Mouse (Mus musculus) bone marrow macrophage, adult 2 months (primary cell): ENCODE measurements at regions not wholly inside any gene's neighbourhood (a gene's known extent, or its start where the extent isn't known, plus 50 kb on each side); places are given as distances from the start of the nearest gene placed in this dataset.

ENCODE experiments used
- H3K27ac ChIP-seq: 2 replicates; pipeline ENCODE4 v1.5.1; 2012; ENCODE audit warnings: low read depth, low read length; ENCODE audit not compliant: insufficient read depth
- H3K4me1 ChIP-seq: 2 replicates; pipeline ENCODE4 v1.6.1; 2012; ENCODE audit warnings: low read length; ENCODE audit not compliant: control insufficient read depth, insufficient read depth
- H3K4me3 ChIP-seq: 2 replicates; pipeline ENCODE4 v1.5.1; 2012; ENCODE audit warnings: mild to moderate bottlenecking, low read length, moderate library complexity; ENCODE audit not compliant: insufficient read depth
- CTCF ChIP-seq: IDR thresholded peaks from 2 replicates; pipeline ENCODE4 v1.5.1; 2012; ENCODE audit warnings: low read depth, mild to moderate bottlenecking, low read length, moderate library complexity
- POLR2A ChIP-seq: IDR thresholded peaks from 2 replicates; pipeline ENCODE4 v1.6.1; 2012; ENCODE audit warnings: mild to moderate bottlenecking, low read depth, low read length, borderline replicate concordance

DNA sequence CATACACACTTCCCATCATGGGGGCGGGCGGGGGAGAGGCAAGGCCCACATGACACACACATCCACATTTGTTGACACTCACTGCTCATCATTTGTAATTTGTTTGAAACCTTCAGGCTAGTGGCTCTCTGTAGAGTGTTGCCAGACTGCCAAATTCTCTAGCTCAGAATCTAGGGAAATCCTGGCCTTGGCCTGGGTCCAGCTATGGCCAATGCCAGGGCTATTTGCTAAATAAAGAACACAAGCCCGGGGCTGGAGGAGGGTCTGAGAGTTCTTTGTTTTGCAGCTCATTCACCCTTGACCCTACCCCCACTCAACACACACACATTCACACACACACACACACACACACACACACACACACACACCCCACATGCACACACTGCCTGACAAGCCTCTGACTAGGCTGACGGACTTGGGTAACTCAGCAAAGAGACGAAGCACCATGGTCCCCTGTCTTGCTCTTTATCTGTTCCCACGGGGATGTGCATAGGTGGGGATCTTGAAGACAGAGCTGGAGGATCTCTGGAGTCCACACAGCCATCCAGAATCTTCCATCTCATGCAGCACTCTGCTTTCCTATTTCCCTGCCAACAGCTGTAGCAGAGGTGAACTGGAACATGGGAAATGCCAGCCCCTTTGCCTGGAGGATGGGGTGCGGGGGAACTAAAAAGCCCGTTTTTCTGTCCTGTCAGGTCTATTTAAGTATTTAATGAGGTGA, 107.1 kb upstream of the Cadm1 start:
- Histone ChIP-seq H3K4me1 (no peaks in the 10 kb centered on the region), H3K4me3 (no peak overlapping the region), H3K27ac (no peak overlapping the region)
- TF ChIP-seq CTCF (no peak), POLR2A (no peak)

DNA sequence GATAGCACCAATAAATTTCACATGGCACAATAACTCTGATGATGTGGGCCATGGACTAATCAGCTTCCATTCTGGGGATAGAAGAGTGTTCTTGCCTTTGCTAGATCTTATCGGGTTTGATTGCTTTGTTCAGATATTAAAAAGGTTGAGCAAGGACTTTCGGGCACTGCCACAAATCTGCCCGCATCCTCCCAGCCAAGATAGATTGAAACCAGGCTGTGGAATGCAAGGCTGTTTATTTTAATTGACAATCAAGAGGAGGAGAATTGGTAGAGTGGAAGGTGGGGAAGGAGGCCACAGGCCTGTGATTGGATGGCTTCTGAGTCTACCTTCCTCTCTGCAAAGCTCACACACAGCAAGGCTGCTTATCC, 106.5 kb upstream of the Cadm1 start:
- no peak for TF ChIP-seq POLR2A
- no peak for TF ChIP-seq CTCF
- Histone ChIP-seq H3K4me1 (no peaks in the 10 kb centered on the region), H3K4me3 (no peak overlapping the region), H3K27ac (no peak overlapping the region)

DNA sequence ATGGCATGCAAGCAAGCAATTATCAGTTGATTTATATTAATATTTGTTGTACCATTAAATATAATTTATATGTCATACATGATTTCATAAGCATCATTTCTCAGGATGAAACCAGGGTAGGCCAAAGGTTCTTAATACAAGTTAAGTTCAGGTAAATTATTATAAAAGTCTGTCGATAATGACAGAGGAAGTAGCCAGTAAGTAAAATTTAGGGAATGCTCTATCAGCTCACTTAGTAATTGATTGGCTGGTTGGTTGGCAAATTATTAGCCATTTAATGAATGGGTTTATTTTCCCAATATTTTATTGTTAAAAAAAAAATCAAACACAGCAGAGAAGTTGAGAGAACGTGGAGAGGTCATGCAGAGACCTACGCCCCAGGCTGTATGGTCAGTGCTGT, 105.8 kb upstream of the Cadm1 start:
- no peak overlapping the region for H3K4me3 ChIP-seq
- no peak overlapping the region for H3K27ac ChIP-seq
- no peak for TF ChIP-seq CTCF
- no peak for TF ChIP-seq POLR2A
- H3K4me1 ChIP-seq, result no peaks in the 10 kb centered on the region

DNA sequence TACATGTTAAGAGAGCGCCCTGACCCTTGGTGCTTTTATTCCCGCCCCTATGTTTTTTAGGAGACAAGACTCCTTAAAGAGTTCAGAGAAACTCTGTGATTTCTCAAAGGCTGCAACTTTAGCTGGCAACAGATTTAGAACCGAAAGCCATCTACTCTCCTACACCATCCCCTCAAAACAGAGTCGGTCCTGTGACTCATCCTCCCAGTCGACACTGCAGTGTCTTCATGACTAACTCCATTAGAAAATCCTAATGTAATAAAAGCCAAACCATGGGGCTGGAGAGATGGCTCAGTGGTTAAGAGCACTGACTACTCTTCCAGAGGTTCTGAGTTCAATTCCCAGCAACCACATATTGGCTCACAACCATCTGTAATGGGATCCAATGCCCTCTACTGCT, 103.3 kb upstream of the Cadm1 start:
- H3K4me3 ChIP-seq, result no peak overlapping the region
- no peak for TF ChIP-seq POLR2A
- TF ChIP-seq CTCF, result no peak
- H3K4me1 ChIP-seq, result no peaks in the 10 kb centered on the region
- no peak overlapping the region for H3K27ac ChIP-seq

DNA sequence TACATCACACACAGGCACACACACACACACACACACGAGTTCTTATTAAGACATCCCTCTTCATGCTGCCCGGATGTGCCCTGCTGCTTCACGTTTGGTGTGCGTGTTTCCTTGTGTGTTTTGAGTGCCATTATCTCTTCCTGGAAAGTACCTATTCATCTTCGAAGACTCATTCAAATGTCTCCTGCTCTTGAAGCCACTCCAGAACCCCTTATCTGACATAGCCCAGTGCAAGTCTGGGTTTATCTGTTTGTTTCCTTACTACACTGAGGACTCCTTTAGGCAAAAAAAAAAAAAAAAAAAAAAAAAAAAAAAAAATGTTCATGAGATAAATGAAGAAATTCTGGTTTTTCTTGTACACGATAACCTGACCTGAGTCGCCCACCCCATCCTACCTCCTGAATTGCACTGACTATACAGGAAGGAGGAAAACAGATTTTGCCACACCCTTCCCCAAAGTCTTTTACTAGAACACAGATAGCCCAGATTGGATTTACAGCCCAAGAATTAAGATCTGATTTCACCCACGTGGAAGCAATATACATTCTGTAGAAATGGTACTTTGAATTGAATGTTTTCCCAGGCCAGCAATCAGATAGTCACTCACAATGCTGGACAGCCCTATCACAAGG, 101.1 kb upstream of the Cadm1 start:
- Histone ChIP-seq H3K27ac (no peak overlapping the region), H3K4me1 (no peaks in the 10 kb centered on the region), H3K4me3 (no peak overlapping the region)
- TF ChIP-seq CTCF (no peak), POLR2A (no peak)

DNA sequence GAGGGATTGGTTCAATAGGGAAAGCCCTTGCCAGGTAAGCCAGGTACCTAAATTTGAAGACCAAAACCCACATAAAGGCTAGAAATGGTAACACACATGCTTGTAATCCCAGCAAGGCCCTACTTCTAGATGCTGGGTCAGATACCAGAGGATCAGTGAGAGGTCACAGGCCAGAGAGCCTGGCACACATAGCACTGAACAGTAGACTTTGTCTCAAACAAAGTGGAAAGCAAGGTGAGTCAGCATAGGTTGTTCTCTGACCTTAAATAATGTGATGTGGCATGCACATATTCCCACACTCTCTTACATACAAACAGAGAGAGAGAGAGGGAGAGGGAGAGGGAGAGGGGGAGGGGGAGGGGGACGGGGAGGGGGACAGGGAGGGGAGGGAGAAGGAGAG, 100.3 kb upstream of the Cadm1 start:
- Histone ChIP-seq H3K4me1 (no peaks in the 10 kb centered on the region), H3K27ac (no peak overlapping the region), H3K4me3 (no peak overlapping the region)
- no peak for TF ChIP-seq CTCF
- TF ChIP-seq POLR2A, result no peak

DNA sequence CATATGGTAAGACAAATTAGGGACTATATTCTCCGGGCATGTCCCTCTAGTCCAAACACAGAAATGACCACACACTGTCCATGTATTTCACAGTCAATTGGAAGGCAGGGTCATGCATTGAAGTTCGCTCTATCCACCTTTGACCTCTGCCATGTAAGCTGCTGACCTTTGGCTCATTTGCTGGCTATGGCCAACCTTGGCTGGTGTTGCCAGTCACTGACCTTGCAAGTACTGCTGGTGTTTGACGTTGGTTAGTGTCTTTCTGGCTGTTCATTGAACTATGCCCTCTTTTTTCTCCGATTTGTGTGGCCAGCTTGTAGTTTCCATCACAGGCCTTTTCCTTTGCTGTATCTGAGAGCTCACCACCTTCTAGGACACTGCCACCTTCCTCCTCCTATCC, 97.3 kb upstream of the Cadm1 start:
- H3K4me3 ChIP-seq, result no peak overlapping the region
- no peak for TF ChIP-seq POLR2A
- TF ChIP-seq CTCF, result no peak
- H3K4me1 ChIP-seq, result peaks cover 4% of the 10 kb centered on the region
- H3K27ac ChIP-seq, result no peak overlapping the region

DNA sequence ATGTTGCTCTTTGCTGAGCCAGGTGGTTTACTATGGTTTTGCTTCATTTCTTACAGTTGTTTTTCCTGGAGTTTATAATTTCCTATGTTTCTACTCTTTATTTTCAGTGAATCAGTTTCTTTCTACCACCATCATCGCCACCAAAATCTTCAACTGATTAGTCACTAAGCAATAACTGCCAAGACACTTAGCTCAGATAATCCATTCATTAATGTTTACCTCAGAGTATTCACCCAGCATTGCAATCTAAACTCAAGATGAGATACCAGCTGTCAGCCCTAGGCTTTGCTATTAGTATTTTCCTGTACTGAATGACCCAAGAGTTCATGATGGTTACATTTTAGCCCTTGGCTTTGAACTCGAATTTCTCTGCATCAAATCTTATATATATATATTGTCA, 96.8 kb upstream of the Cadm1 start:
- TF ChIP-seq POLR2A, result no peak
- TF ChIP-seq CTCF, result no peak
- H3K27ac ChIP-seq, result no peak overlapping the region

DNA sequence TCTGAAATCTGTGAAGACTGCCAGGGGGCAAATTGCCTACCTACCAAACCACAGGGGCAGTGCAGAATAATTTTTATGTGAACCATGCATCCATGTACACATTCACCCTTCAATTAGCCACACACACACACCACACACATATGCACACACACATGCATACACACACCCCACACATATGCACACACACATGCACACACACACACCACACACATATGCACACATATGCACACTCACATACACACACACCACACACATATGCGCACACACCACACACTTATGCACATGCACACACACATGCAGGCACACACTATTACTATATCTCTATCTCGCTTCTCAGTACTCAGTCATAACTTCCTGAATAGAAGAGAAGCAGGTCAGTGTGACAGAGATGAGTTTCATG, 95.9 kb upstream of the Cadm1 start:
- no peak overlapping the region for H3K27ac ChIP-seq
- H3K4me1 ChIP-seq, result peaks cover 4% of the 10 kb centered on the region
- no peak for TF ChIP-seq POLR2A
- no peak for TF ChIP-seq CTCF
- no peak overlapping the region for H3K4me3 ChIP-seq

More for the DNA sequence above, 96.8 kb upstream of the Cadm1 start:
- Histone ChIP-seq H3K4me3 (no peak overlapping the region), H3K4me1 (peaks cover 4% of the 10 kb centered on the region)

DNA sequence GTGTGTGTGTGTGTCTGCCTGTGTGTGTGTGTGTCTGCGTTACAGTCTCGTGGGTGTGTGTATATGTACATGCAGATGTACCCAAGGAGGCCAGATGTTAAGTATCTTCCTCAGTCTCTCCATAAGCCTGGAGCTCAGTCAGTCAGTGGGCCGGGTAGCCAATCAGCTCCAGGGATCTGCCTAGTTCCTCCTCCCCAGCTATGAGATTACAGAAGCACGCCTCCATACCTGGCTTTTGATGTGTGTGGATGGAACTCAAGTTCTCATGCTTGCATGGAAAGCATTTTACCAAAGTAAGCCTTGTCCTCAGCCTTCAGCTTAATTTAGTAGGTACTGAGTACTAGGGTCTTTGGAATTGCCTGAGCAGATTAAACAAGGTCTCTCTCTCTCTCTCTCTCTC, 91.0 kb upstream of the Cadm1 start:
- no peak overlapping the region for H3K4me3 ChIP-seq
- peaks cover 4% of the 10 kb centered on the region for H3K4me1 ChIP-seq
- H3K27ac ChIP-seq, result no peak overlapping the region
- TF ChIP-seq POLR2A, result no peak
- no peak for TF ChIP-seq CTCF
